Mouse (Mus musculus): ENCODE results near the gene Henmt1.
A peak's percentile ranks its signal among the peaks of the same experiment; 100 is the strongest.

The Henmt1 gene

DNA sequence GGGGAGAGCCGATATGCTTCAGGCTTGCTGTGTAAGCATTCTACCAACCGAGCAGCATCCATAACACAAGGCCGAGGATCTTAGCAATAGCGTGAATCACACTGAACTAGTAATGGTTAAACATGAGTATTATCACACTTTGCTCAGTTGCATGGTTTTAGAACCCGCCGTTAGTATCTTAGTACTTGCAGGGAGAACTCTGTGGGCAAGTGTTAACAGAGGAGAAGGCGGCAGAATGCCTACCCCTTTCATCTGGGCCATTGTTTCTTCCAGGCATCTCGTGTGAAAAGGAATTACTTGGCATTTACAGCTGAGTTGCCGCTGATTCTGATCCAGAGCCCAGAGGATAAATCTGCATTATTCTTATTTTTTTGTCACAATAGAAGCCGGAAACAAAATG lies 1.3 kb downstream of the Henmt1 start:
- DNase-seq = no peak

DNA sequence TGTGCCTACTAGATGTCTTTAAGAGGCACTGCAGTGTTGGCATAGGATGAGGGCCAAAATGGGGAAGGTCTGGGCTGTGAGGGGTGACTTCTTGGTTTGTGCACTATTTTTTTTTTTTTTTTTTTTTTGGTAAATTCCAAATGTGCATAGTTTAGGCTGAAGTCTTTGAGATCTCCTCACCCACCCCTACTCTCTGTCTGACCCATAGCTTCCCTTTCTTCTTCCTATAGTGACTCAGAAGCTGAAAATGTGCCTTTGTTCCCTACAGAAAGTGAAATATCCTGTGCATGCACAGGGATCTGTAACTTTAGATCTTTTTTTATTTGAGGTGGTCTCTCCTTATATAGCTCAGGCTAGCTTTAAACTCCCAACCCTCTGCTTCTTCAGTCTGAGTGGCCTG lies 18.3 kb downstream of the Henmt1 start:
- no peak for DNase-seq

DNA sequence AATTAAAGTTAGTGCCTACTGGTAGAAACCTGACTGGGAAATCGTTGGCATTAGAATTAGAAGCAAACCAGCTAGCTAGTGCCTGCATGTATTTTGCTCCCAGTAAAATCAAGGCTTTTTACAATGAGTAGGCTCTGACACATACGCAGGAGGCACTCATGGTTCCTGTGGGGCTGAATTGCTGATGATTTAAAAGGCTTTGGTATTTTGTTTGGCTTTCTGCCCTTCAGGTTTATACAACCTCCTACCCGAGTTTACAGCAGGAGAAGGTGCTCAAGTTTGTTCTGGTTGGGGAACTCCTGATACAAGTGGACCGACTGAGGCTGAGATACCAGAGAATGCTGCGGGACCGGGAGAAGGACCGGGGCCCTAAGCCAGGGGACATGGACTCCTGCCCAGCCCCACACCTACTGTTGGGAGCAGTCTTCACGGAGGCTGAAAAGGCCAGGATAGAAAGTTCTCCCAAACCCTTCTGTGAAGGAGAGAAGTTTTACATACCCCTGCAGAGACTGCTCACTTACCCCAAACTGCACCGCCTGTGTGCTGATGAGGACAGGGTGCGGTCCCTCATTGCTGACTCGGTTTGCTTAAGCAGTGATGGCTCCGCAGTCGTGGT lies 20.1 kb downstream of the Henmt1 start:
- no peak for DNase-seq

DNA sequence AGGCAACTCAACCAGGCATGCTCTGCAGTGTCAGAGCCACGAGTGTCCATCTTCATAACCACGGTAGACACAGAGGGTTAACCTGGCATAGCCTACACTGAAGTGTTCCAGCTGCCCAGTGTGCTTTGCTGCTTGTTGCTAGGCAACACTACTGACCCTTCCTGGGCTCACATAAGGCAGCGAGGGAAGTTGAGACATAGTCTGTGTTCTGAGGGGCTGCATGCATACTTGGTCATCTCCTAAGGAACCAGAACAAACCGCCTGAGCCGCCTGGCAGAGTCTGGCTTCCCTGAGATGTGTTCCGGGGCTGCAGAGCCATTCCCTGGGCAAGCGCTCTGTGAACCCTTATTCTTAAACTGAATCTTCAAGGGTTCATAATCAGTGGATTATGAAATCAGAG lies 21.6 kb downstream of the Henmt1 start:
- DNase-seq = no peak

DNA sequence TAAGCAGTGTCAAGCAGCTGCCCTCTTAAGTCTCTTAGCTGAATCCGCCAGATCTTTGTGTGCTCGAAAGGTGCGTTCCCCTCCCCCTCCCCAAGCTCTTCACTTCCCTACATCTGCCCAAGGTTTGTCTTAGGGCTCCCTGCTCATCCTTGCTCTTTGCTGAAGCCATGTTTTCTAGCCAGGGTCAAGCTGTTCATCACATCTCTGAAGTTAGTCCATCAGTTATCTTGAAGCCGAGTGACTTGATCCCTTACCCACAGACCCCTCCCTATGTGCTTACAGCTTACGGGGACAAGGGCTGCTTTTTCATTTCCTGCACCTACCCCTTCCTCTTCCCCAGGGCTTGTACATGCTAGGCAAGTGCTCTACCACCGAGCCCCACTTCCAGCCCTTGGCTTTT lies 22.0 kb downstream of the Henmt1 start:
- DNase-seq = peak; percentile 56 to 58

DNA sequence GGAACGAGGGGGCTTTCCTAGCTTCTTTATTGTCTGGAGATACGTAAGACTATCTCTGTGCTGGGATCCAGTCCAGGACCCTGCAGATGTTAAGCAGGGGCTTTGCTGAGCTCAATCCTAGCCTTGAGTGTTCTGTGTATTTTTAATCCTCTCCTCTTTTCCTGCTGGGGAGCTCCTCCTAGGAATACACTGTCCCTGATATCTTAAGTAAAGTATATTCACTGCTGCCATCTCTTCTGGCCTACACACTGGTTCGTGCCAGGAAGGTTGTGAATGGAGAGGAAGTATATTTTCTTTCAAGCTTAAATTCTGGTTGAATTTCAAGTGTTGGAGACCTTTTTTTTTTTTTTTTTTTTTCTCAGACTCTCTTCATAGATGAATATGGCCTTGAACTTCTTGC lies 23.6 kb downstream of the Henmt1 start:
- no peak for DNase-seq

GRCm38 (mm10) chr3:108963776-108964175 lies 24.1 kb downstream of the Henmt1 start:
- DNase-seq = peak; percentile 25 to 45

DNA sequence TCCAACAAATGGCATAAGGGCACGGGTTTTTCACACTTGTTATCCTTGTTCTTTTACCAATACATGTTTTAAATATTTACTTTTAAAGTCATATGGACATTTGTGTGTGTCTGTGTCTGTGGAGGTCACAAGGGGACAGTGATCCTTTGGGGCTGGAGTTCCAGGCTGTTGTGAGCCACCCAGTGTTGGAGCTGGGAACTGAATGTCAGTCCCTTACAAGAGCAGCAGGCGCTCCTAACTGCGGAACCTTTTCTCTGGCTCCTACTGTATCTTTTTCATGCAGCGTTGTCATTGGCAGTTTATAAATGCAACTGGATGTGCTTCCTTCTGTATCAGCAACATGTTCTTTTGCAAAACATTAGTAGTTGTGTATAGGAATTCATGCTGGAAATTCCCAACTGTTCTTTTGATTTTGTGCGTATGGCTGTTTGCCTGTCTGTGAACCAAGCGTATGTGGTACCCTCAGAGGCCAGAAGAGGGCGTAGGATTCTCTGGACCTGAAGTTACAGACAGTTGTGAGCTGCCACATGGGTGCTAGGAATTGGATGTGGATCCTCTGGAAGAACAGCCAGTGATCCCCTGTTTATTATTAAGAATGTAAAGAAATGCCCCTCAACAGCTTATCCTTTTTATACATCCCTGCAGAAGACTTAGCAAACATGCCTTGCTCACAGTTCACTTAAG lies 24.8 kb downstream of the Henmt1 start:
- DNase-seq = peak; percentile 43 to 48

- no peak for DNase-seq
Observed at GRCm38 (mm10) chr3:108966051-108966450, 26.4 kb downstream of the Henmt1 start.

DNA sequence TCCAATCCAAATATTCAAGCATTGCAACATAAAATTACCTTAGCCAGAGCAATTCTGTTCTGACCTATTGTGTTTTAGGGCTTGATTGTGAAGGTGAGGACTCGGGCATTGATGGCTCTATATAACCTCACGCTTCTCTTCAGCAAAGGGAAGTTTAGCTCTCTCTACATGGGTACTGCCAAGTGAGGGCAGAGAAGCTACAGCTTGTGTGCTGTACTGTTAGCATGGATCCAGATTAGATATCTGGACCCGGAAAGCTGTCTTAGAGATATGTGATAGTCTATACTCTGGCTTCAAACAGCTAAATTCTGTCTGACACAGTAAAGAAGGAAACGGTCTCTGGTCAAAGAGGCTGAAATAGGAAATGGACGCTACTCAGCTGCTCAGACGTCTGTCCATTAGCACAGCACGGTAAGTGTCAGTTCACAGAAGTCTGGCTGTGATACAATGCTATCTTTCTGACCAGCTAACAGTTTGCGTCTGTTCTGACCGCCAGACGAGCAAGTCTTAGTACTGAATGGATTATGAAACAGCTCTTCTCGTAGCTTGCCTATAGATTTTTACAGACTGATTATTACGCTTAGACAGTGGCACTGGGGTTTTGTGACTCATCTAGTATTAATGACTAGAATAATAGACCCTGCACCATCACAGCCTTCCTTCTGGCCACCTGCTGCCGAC lies 34.4 kb downstream of the Henmt1 start:
- DNase-seq = no peak

- no peak for DNase-seq
Observed at GRCm38 (mm10) chr3:108974920-108975485, 35.3 kb downstream of the Henmt1 start.

- no peak for DNase-seq
Observed at GRCm38 (mm10) chr3:108977340-108978030, 37.8 kb downstream of the Henmt1 start.

GRCm38 (mm10) chr3:108981946-108982345 lies 42.3 kb downstream of the Henmt1 start:
- DNase-seq = peak; percentile 34 to 54

GRCm38 (mm10) chr3:108983989-108984388 lies 44.3 kb downstream of the Henmt1 start:
- peak; percentile 39 to 69 for DNase-seq

DNA sequence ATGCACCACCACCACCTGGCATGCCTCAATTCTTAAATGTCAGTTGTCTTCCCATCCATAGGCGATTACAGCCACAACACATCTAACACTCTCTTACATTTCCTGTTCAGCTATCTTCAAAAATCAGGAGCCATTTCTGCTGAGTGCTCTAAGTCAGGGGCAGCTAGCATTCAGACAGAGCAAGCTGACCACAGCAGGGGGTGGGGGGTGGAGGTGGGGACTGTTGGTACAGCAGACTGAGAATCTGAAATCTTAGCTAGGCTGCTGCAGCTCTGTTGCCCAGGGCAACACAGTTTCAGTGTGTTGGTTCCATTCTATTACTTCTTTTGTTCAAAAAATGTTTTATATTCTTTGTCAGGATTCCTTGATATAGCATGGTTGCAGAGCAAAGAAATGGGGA lies 46.9 kb downstream of the Henmt1 start:
- DNase-seq = no peak

DNA sequence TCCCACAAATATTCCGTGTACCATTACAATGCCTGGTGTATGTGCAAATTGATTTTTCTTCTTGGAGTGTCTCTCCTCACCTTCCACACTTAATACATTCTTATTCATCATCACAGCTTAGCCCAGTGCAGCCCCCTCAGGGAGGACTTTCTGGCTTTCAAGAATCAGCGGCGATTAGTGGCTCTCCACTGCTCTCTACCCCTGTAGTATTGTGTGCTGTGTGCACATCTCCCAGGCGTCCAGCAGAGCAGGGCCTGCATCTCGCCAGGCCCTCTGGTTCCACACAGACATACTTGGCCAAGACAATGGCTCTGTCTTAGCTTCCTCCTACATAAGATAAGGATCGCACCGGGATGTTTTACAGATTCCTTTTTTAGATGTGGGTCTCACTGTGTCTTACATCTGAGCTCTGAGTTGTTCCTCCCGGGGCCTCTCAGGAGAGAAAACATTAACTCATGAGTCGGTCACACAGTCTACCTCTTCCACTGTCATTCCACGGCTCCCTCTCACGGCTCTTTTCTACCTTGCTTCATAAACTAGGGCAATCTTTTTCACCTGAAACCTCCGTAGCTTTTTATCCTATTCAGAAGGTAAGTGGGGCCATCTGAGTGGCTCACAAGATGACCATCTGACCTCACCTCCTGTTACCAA lies 47.5 kb downstream of the Henmt1 start:
- no peak for DNase-seq

DNA sequence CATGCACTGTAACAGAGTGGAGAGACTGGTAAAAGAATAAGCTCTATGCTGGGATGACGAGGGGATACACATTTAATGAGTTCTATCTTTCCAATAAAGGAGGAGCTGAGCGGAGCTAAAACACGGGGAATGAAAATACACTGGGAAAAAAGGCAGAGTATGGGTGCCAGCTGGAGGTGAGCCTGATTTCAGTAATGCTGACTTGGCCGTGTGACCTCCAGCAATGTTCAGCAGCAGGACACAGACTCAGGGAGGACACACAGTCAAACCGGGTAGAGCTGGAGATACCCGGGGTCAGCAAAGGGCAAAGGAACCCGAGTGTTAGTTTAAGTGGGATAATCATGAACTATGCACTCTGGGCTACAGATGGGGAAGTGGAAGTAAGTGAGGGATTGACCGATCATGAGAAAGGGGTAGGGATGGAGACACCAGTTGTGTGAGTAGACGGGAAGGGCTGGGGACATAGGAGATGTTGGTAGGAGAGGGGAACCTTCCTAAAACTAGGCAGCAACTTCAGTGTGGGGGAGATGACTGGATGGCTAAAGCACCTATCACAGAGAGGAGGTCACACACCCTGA lies 50.4 kb downstream of the Henmt1 start:
- no peak for DNase-seq

DNA sequence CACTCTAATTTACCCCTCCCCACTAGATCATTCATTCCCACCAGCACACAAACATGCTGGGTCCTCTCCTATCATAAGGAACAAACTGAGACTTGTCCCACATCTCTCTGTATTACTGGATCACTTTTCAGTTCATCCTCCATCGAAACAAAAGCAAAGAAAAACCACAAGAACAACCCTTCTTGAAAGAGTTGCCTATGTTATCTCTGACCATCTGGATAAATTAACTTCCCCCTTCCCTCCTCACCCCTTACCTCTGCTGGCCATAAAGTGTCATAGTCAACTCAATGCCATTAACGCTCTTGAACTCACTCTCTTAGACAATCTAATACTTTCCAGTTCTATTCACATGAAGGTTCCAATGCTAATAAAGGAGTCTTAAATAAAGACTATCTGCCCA lies 54.8 kb downstream of the Henmt1 start:
- DNase-seq = no peak

- no peak for DNase-seq
Observed at GRCm38 (mm10) chr3:108995379-108995778, 55.7 kb downstream of the Henmt1 start.

- DNase-seq = no peak
Observed at GRCm38 (mm10) chr3:108997284-108997683, 57.6 kb downstream of the Henmt1 start.

GRCm38 (mm10) chr3:108997762-108998161 lies 58.1 kb downstream of the Henmt1 start:
- DNase-seq = no peak

DNA sequence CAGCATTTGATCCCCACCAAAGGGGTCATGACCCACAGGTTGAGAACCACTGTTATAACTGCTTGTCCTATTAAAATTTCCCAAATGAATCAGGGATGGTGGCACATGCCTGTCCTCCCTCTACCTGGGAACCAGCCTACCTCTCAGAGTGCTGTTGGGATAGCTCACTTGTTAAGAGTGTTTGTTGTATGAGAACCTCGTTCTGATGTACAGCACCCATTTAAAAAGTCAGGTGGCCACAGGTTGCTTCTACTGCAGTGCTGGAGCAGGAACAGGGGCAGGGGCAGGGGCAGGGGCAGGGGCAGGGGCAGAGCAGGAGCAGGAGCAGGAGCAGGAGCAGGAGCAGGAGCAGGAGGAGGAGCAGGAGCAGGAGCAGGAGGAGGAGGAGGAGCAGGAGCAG lies 59.5 kb downstream of the Henmt1 start:
- DNase-seq = no peak
